In genomic region chr7:144775804-144776447, GRCm38 (mm10) we compare ENCODE assay signal across 7 mouse cellular contexts. TPM values are rescaled to one million over a fixed set of nuclear protein-coding genes. Genes with fewer than 3 reads are reported as not detected.
DNase-seq lines count a peak whose midpoint lies in the region; ATAC-seq and TF ChIP-seq lines count a peak whose summit lies in the region.

No protein-coding gene starts in this region.

- peak; percentile 23; the same call in 1 of the 2 replicates for ATAC-seq in embryonic facial prominence, embryonic 12.5 days (ENCODE audit: insufficient number of reproducible peaks, insufficient read depth, low FRiP score, low TSS enrichment)
- ATAC-seq in limb, embryonic 12.5 days (ENCODE audit: insufficient number of reproducible peaks, insufficient read depth, low FRiP score, low TSS enrichment, low read depth): peak; percentile 50; the same call in 1 of the 2 replicates
- peak; percentile 58; the same call in 1 of the 2 replicates for ATAC-seq in midbrain, postnatal 0 days (ENCODE audit: low FRiP score)

- no peaks in the 10 kb centered on the region for H3K9me3 ChIP-seq in embryonic facial prominence, embryonic 12.5 days
- H3K9me3 ChIP-seq in limb, embryonic 12.5 days: no peaks in the 10 kb centered on the region
- no peaks in the 10 kb centered on the region for H3K9me3 ChIP-seq in midbrain, postnatal 0 days (ENCODE audit: low read length)

- TF ChIP-seq POLR2A in heart, adult 2 months (IDR thresholded peaks at IDR 0.05; ENCODE audit: insufficient read depth, low read depth, low read length): no peak

- no peaks in the 10 kb centered on the region for H3K79me2 ChIP-seq in heart, adult 2 months (replicated peaks; ENCODE audit: control insufficient read depth, insufficient read depth, low read length)

- intact Hi-C loops in heart, adult 2 months (cut with DNase I): loop anchor here (1.0 to 5.0 kb wide), 2 partner anchors 191 to 559 kb away; no protein-coding TSS in a partner anchor

- H3K27ac ChIP-seq in embryonic facial prominence, embryonic 12.5 days: no peak overlapping the region
- no peak overlapping the region for H3K27ac ChIP-seq in heart, adult 2 months
- no peak overlapping the region for H3K27ac ChIP-seq in limb, embryonic 12.5 days
- no peak overlapping the region for H3K27ac ChIP-seq in midbrain, postnatal 0 days (ENCODE audit: low read depth, low read length)

- WGBS in embryonic facial prominence, embryonic 12.5 days: 34% methylated on average over 6 of the region's 6 CpGs
- 39% methylated on average over 6 of the region's 6 CpGs for WGBS in heart, adult 2 months
- 39% methylated on average over 6 of the region's 6 CpGs for WGBS in limb, embryonic 12.5 days
- WGBS in midbrain, postnatal 0 days: 35% methylated on average over 6 of the region's 6 CpGs

- DNase-seq in adrenal gland, postnatal 36 days: peak; percentile 92 to 93
- DNase-seq in heart, adult 2 months: peak; percentile 73 to 85
- DNase-seq in kidney, adult 8-10 months: peak; percentile 63 to 87
- peak; percentile 83 for DNase-seq in midbrain, postnatal 0 days (ENCODE audit: low spot score)
- peak; percentile 73 to 89 for DNase-seq in spleen, postnatal 10 days (ENCODE audit: low spot score in 2 of 2)

- 0 out of 2 replicates have a peak, but pooled peaks cover 10% of the 10 kb centered on the region for H3K27me3 ChIP-seq in embryonic facial prominence, embryonic 12.5 days
- H3K27me3 ChIP-seq in heart, adult 2 months (ENCODE audit: control insufficient read depth, insufficient read depth, low read length): no peaks in the 10 kb centered on the region
- no peaks in the 10 kb centered on the region; the same call in 1 of the 2 replicates for H3K27me3 ChIP-seq in limb, embryonic 12.5 days
- no peaks in the 10 kb centered on the region for H3K27me3 ChIP-seq in midbrain, postnatal 0 days (ENCODE audit: insufficient read depth, low read length)

- no peak overlapping the region for H3K9ac ChIP-seq in embryonic facial prominence, embryonic 12.5 days
- H3K9ac ChIP-seq in heart, adult 2 months (ENCODE audit: low read depth, low read length): no peak overlapping the region
- H3K9ac ChIP-seq in limb, embryonic 12.5 days (replicated peaks): no peak overlapping the region
- no peak overlapping the region for H3K9ac ChIP-seq in midbrain, postnatal 0 days (replicated peaks; ENCODE audit: low read length, poor library complexity, severe bottlenecking)

- H3K4me1 ChIP-seq in embryonic facial prominence, embryonic 12.5 days: 0 out of 2 replicates have a peak, but pooled peaks cover 7% of the 10 kb centered on the region
- no peaks in the 10 kb centered on the region for H3K4me1 ChIP-seq in heart, adult 2 months (ENCODE audit: control insufficient read depth, insufficient read depth, low read length)
- peaks cover 2% of the 10 kb centered on the region; the same call in 1 of the 2 replicates for H3K4me1 ChIP-seq in limb, embryonic 12.5 days (replicated peaks)
- H3K4me1 ChIP-seq in midbrain, postnatal 0 days (ENCODE audit: insufficient read depth, low read length): no peaks in the 10 kb centered on the region

- no peak overlapping the region for H3K4me3 ChIP-seq in embryonic facial prominence, embryonic 12.5 days
- H3K4me3 ChIP-seq in heart, adult 2 months: no peak overlapping the region
- H3K4me3 ChIP-seq in limb, embryonic 12.5 days (replicated peaks): no peak overlapping the region
- no peak overlapping the region for H3K4me3 ChIP-seq in midbrain, postnatal 0 days (ENCODE audit: low read depth, low read length)

- H3K4me2 ChIP-seq in embryonic facial prominence, embryonic 12.5 days (replicated peaks): no peak overlapping the region
- no peak overlapping the region for H3K4me2 ChIP-seq in limb, embryonic 12.5 days
- no peak overlapping the region for H3K4me2 ChIP-seq in midbrain, postnatal 0 days (ENCODE audit: low read depth, low read length, poor library complexity, severe bottlenecking)

- TF ChIP-seq EP300 in heart, adult 2 months (IDR thresholded peaks at IDR 0.05; ENCODE audit: insufficient read depth, low read depth, low read length): peak; percentile 59; the same call in 1 of the 2 replicates

- TF ChIP-seq CTCF in heart, adult 2 months (IDR thresholded peaks at IDR 0.05): peak; percentile 92
- TF ChIP-seq CTCF in midbrain, postnatal 0 days (IDR thresholded peaks at IDR 0.05): peak; percentile 90

- H3K36me3 ChIP-seq in embryonic facial prominence, embryonic 12.5 days: no peaks in the 10 kb centered on the region
- no peaks in the 10 kb centered on the region for H3K36me3 ChIP-seq in heart, adult 2 months (ENCODE audit: control insufficient read depth, insufficient read depth, low read length)
- no peaks in the 10 kb centered on the region for H3K36me3 ChIP-seq in limb, embryonic 12.5 days
- no peaks in the 10 kb centered on the region for H3K36me3 ChIP-seq in midbrain, postnatal 0 days (ENCODE audit: insufficient read depth, low read length)

RNA-seq across cellular contexts. Expression of gene Ano1, which starts 24.2 kb away (rescaled TPM):
- 10 to 100 TPM; 20.9 to 25.4 TPM for total RNA-seq in adrenal gland, postnatal 36 days (2021)
- 10.9 and 15.9 TPM in 2 replicates for polyA plus RNA-seq in embryonic facial prominence, embryonic 12.5 days (2016; fragmentation: Nextera tagmentation; extraction: Ambion mirVana)
- 10 to 100 TPM; 11.1 to 11.7 TPM for total RNA-seq in heart, adult 2 months (2021)
- 11.7 and 12.5 TPM in 2 replicates for polyA plus RNA-seq in heart, adult 2 months (2012; rRNA removed)
- polyA plus RNA-seq in limb, embryonic 12.5 days (2016; fragmentation: Nextera tagmentation; extraction: Ambion mirVana): 1.7 and 1.8 TPM in 2 replicates
- total RNA-seq in midbrain, postnatal 0 days (2014; rRNA removed): 11.6 and 13.5 TPM in 2 replicates
- polyA plus RNA-seq in midbrain, postnatal 0 days (2015; fragmentation: Nextera tagmentation; extraction: Ambion mirVana): 5.8 and 7.5 TPM in 2 replicates
